Mouse (Mus musculus): ENCODE results near the gene Dop1a. TPM values are rescaled to one million over a fixed set of nuclear protein-coding genes. Genes with fewer than 3 reads are reported as not detected.

Dop1a gene
- polyA plus RNA-seq, 1 experiment from 2014 or later = 11.9 TPM

DNA sequence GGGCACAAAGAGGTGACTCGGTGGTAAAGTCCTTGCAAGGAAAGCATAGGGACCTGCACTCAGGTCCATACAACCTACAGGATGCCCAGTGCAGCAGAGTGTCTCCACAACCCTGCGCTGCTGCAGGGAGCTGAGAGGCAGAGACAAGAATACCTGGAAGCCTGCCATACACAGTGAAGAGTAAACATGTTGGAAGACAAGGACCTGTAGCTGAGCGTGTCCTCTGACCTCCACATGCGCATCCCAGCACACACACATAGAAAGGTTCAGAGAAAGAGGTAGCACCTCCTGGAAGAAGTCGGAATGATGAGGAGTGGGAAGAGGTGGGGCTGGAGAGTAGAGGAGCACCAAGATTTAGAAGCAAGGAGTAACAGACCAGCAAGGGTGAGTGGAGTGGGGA, 67.1 kb downstream of the Dop1a start:
- Histone ChIP-seq H3K9me3 (replicated peaks; ENCODE audit: control insufficient read depth, low read length) (no peaks in the 10 kb centered on the region), H3K36me3 (ENCODE audit: control insufficient read depth, insufficient read depth) (peaks cover 13% of the 10 kb centered on the region; the same call in 1 of the 2 replicates), H3K4me1 (ENCODE audit: control insufficient read depth, insufficient read depth, low read length) (no peaks in the 10 kb centered on the region), H3K4me3 (ENCODE audit: low read length) (no peak overlapping the region), H3K4me2 (ENCODE audit: low read depth, low read length) (no peak overlapping the region), H3K27me3 (ENCODE audit: control insufficient read depth, insufficient read depth, low read length) (no peaks in the 10 kb centered on the region), H3K27ac (ENCODE audit: low read length) (no peak overlapping the region), H3K9ac (ENCODE audit: low read length) (no peak overlapping the region)
- WGBS = 85% methylated on average over 5 of the region's 5 CpGs
- ATAC-seq (replicated peaks; ENCODE audit: extremely low read depth, insufficient read depth, low FRiP score) = no peak

DNA sequence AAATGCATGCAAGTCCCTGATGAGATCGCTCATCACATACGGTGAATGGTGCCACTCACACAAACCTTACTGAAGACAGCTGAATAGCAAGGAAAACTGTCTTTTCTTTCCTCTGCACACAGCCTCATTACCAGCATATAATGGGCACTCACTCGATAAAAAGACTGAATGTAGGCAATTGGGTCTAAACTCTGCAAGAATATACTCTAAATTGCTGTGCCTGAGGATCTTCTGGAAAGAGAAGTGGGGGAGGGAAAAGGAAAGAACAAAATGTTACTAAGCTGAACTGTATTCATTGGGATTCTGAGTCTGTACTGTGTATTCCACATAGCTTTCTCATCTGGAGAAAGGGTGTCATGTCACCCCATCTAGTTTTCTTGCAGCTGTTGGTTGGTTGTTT, 76.5 kb downstream of the Dop1a start:
- Histone ChIP-seq H3K4me2 (ENCODE audit: low read depth, low read length) (no peak overlapping the region), H3K27me3 (ENCODE audit: control insufficient read depth, insufficient read depth, low read length) (no peaks in the 10 kb centered on the region), H3K4me1 (ENCODE audit: control insufficient read depth, insufficient read depth, low read length) (no peaks in the 10 kb centered on the region), H3K9me3 (replicated peaks; ENCODE audit: control insufficient read depth, low read length) (no peaks in the 10 kb centered on the region), H3K4me3 (ENCODE audit: low read length) (no peak overlapping the region), H3K36me3 (ENCODE audit: control insufficient read depth, insufficient read depth) (peaks cover 20% of the 10 kb centered on the region), H3K27ac (ENCODE audit: low read length) (no peak overlapping the region), H3K9ac (ENCODE audit: low read length) (no peak overlapping the region)
- WGBS = 87% methylated on average over 3 of the region's 3 CpGs
- no peak for ATAC-seq (replicated peaks; ENCODE audit: extremely low read depth, insufficient read depth, low FRiP score)

DNA sequence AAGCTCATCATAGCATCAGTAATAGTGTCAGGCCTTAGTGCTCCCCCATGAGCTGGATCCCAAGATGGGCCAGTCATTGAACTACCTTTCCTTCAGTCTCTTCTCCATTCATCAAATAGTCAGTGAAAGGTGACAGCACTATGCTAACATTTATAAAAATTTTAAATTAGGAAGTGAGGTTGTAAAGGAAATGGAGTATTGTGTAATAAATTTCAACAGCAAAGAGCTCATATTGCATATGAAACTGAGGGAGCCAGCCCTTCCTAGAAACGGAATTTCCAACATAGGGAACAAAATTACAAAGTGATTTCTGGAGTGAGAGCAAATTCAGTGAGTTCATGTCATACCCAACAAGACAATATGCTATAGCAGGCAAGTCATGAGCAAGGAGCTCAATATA, 77.6 kb downstream of the Dop1a start:
- ATAC-seq (replicated peaks; ENCODE audit: extremely low read depth, insufficient read depth, low FRiP score) = no peak
- Histone ChIP-seq H3K36me3 (ENCODE audit: control insufficient read depth, insufficient read depth) (peaks cover 27% of the 10 kb centered on the region), H3K4me1 (ENCODE audit: control insufficient read depth, insufficient read depth, low read length) (no peaks in the 10 kb centered on the region), H3K4me3 (ENCODE audit: low read length) (no peak overlapping the region), H3K27me3 (ENCODE audit: control insufficient read depth, insufficient read depth, low read length) (no peaks in the 10 kb centered on the region), H3K9ac (ENCODE audit: low read length) (no peak overlapping the region), H3K9me3 (replicated peaks; ENCODE audit: control insufficient read depth, low read length) (no peaks in the 10 kb centered on the region), H3K27ac (ENCODE audit: low read length) (no peak overlapping the region), H3K4me2 (ENCODE audit: low read depth, low read length) (no peak overlapping the region)
- 67% methylated on average over 1 of the region's 1 CpGs for whole genome bisulfite sequencing

DNA sequence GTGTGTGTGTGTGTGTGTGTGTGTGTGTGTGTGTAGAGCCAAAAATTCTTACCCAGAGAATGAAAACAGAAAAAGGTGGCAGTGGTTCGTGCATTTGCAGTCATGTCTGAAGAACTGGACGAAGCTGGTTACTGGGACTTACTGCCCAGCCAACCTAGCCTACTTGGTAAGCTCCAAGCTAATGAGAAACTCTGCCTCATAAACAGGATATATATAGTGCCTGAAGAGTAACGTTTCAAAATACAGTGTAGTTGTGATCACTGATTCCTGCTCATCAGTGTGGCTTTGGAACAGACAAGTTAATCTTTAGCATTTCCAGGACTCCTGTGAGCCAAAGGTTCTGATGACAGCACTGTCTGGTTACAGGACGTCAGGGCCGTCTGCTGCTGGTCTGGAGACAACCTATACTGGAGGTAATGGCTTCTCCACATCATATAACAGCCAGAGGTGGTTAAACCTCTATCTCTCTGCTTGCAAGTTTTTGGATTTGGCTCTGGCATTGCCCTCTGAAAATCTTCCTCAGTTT, 82.7 kb downstream of the Dop1a start:
- no peaks in the 10 kb centered on the region for H3K27me3 ChIP-seq (ENCODE audit: control insufficient read depth, insufficient read depth, low read length)
- H3K4me2 ChIP-seq (ENCODE audit: low read depth, low read length) = no peak overlapping the region
- 76% methylated on average over 5 of the region's 5 CpGs for WGBS
- H3K9ac ChIP-seq (ENCODE audit: low read length) = no peak overlapping the region
- H3K9me3 ChIP-seq (replicated peaks; ENCODE audit: control insufficient read depth, low read length) = no peaks in the 10 kb centered on the region
- no peaks in the 10 kb centered on the region for H3K4me1 ChIP-seq (ENCODE audit: control insufficient read depth, insufficient read depth, low read length)
- no peak overlapping the region for H3K27ac ChIP-seq (ENCODE audit: low read length)
- H3K36me3 ChIP-seq (ENCODE audit: control insufficient read depth, insufficient read depth) = peaks cover 31% of the 10 kb centered on the region
- no peak overlapping the region for H3K4me3 ChIP-seq (ENCODE audit: low read length)
- no peak for ATAC-seq (replicated peaks; ENCODE audit: extremely low read depth, insufficient read depth, low FRiP score)

DNA sequence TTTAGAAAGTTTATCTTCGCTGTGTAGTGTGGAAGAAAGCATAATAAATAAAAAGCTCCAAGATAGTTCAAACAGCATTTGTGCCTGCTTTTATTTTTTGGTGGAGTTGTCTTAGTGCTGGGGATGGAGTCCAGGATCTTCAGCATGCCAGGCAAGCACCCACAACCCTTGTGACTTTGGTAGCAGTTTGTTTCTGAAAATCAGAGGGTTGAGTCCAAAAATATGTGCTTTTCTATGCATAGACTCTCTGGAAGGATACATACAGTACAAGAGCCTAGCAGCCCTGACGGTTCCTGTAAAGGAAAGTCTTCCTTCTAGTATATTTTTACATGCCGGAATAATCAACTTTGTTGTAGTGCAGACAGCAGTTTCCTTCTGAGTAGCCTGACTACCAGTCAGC, 83.8 kb downstream of the Dop1a start:
- H3K9me3 ChIP-seq (replicated peaks; ENCODE audit: control insufficient read depth, low read length) = no peaks in the 10 kb centered on the region
- H3K4me1 ChIP-seq (ENCODE audit: control insufficient read depth, insufficient read depth, low read length) = no peaks in the 10 kb centered on the region
- H3K4me2 ChIP-seq (ENCODE audit: low read depth, low read length) = no peak overlapping the region
- no peak overlapping the region for H3K4me3 ChIP-seq (ENCODE audit: low read length)
- 91% methylated on average over 3 of the region's 3 CpGs for WGBS
- ATAC-seq (replicated peaks; ENCODE audit: extremely low read depth, insufficient read depth, low FRiP score) = no peak
- no peaks in the 10 kb centered on the region for H3K27me3 ChIP-seq (ENCODE audit: control insufficient read depth, insufficient read depth, low read length)
- H3K36me3 ChIP-seq (ENCODE audit: control insufficient read depth, insufficient read depth) = peaks cover 31% of the 10 kb centered on the region
- H3K27ac ChIP-seq (ENCODE audit: low read length) = no peak overlapping the region
- H3K9ac ChIP-seq (ENCODE audit: low read length) = no peak overlapping the region

DNA sequence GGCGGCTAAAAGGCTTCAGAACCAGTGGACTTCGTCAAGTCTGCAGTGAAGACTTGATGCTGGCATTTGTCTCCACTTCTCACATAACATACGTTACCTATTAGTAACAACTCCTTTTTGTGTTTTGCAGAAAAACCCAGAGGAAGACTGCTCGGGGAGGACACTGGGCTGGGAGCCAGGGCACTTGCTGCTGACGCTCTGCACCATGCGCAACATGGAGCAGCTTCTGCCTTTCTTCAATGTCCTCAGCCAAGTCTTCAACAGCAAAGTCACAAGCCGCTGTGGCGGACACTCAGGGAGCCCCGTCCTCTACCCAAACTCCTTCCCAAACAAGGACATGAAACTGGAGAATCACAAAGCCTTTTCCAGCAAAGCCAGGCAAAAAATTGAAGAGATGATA, 86.9 kb downstream of the Dop1a start:
- H3K9ac ChIP-seq (ENCODE audit: low read length) = no peak overlapping the region
- 81% methylated on average over 9 of the region's 9 CpGs for WGBS
- no peaks in the 10 kb centered on the region for H3K27me3 ChIP-seq (ENCODE audit: control insufficient read depth, insufficient read depth, low read length)
- H3K9me3 ChIP-seq (replicated peaks; ENCODE audit: control insufficient read depth, low read length) = no peaks in the 10 kb centered on the region
- no peak overlapping the region for H3K4me2 ChIP-seq (ENCODE audit: low read depth, low read length)
- no peak for ATAC-seq (replicated peaks; ENCODE audit: extremely low read depth, insufficient read depth, low FRiP score)
- H3K36me3 ChIP-seq (ENCODE audit: control insufficient read depth, insufficient read depth) = peaks cover 41% of the 10 kb centered on the region
- H3K27ac ChIP-seq (ENCODE audit: low read length) = no peak overlapping the region
- no peaks in the 10 kb centered on the region for H3K4me1 ChIP-seq (ENCODE audit: control insufficient read depth, insufficient read depth, low read length)
- H3K4me3 ChIP-seq (ENCODE audit: low read length) = no peak overlapping the region

DNA sequence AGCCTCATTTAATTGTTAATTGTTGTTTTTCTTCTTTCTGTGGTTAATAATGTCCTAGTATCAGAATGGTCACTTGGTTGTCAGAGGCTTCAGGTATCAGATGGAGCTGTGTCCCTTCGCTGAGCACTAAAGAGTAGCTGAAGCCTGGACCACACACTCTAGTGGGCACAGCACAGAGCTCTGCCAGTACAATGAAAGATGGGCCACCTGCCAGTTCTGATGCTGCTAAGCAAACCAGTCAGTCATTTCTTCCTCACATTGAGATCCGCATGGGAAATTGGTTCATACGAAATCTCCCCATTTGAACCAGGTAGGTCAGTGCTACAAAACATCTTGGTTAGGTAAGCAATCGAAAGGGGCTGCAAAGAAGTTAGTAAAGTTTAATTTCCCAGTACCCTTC, 87.7 kb downstream of the Dop1a start:
- Histone ChIP-seq H3K9ac (ENCODE audit: low read length) (no peak overlapping the region), H3K4me3 (ENCODE audit: low read length) (no peak overlapping the region), H3K27me3 (ENCODE audit: control insufficient read depth, insufficient read depth, low read length) (no peaks in the 10 kb centered on the region), H3K27ac (ENCODE audit: low read length) (no peak overlapping the region), H3K9me3 (replicated peaks; ENCODE audit: control insufficient read depth, low read length) (no peaks in the 10 kb centered on the region), H3K4me2 (ENCODE audit: low read depth, low read length) (no peak overlapping the region), H3K4me1 (ENCODE audit: control insufficient read depth, insufficient read depth, low read length) (no peaks in the 10 kb centered on the region), H3K36me3 (ENCODE audit: control insufficient read depth, insufficient read depth) (peaks cover 46% of the 10 kb centered on the region)
- ATAC-seq (replicated peaks; ENCODE audit: extremely low read depth, insufficient read depth, low FRiP score) = no peak
- 84% methylated on average over 4 of the region's 4 CpGs for WGBS

DNA sequence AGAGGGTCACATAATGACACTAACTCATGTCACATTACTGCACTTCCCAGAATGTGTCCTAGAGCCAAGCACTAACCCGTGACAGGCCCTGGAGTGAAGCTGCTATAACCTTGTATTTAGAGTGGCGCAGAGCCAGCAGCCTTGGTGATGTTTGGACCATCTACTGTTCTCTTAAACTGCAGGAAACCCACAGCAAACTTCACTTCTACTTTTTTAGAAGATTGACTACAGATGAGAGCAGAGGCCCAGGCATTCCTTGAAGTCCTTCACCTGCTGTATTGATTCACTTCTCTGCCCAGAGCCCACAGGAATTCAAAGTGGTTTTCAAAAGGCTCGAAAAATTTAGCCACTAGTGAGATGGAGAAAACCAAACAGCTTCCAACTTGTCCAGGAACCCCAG, 93.6 kb downstream of the Dop1a start:
- 70% methylated on average over 3 of the region's 3 CpGs for WGBS
- no peak overlapping the region for H3K9ac ChIP-seq (ENCODE audit: low read length)
- no peak for ATAC-seq (replicated peaks; ENCODE audit: extremely low read depth, insufficient read depth, low FRiP score)
- H3K4me1 ChIP-seq (ENCODE audit: control insufficient read depth, insufficient read depth, low read length) = no peaks in the 10 kb centered on the region
- H3K4me3 ChIP-seq (ENCODE audit: low read length) = no peak overlapping the region
- no peak overlapping the region for H3K4me2 ChIP-seq (ENCODE audit: low read depth, low read length)
- no peaks in the 10 kb centered on the region for H3K9me3 ChIP-seq (replicated peaks; ENCODE audit: control insufficient read depth, low read length)
- H3K27me3 ChIP-seq (ENCODE audit: control insufficient read depth, insufficient read depth, low read length) = no peaks in the 10 kb centered on the region
- peaks cover 58% of the 10 kb centered on the region for H3K36me3 ChIP-seq (ENCODE audit: control insufficient read depth, insufficient read depth)
- H3K27ac ChIP-seq (ENCODE audit: low read length) = no peak overlapping the region

DNA sequence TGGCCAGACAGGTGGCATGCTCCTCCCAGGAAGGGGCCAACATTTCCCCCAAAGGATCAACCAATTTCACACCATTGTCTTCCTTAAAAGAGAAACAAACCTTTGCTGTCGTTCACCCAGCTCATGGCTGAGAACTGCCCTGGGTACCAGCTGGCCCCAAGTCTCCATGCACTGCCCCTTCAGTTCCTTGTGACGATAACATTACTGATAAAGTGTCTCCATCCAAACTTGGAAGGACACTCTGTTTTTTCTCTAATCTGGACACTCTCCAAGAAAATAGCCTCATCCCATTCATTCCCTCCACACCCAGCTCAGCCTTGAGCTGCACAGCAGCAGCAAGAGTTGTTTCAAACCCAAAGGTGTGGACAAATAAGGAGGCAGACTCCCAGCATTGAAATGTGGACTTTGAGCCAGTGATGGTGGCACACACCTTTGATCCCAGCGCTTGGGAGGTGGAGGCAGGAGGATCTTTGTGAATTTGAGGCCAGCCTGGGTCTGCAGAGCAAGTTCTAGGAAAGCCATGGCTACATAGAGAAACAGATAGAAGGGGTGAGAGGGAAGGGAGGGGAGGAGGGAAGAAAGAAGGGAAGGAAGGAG, 102.5 kb downstream of the Dop1a start:
- H3K9ac ChIP-seq (ENCODE audit: low read length) = no peak overlapping the region
- H3K4me2 ChIP-seq (ENCODE audit: low read depth, low read length) = no peak overlapping the region
- no peaks in the 10 kb centered on the region for H3K27me3 ChIP-seq (ENCODE audit: control insufficient read depth, insufficient read depth, low read length)
- H3K9me3 ChIP-seq (replicated peaks; ENCODE audit: control insufficient read depth, low read length) = no peaks in the 10 kb centered on the region
- H3K36me3 ChIP-seq (ENCODE audit: control insufficient read depth, insufficient read depth) = peaks cover 23% of the 10 kb centered on the region
- ATAC-seq (replicated peaks; ENCODE audit: extremely low read depth, insufficient read depth, low FRiP score) = no peak
- no peak overlapping the region for H3K27ac ChIP-seq (ENCODE audit: low read length)
- 66% methylated on average over 3 of the region's 3 CpGs for WGBS
- H3K4me3 ChIP-seq (ENCODE audit: low read length) = no peak overlapping the region
- H3K4me1 ChIP-seq (ENCODE audit: control insufficient read depth, insufficient read depth, low read length) = peaks cover 17% of the 10 kb centered on the region
